Mouse (Mus musculus): ENCODE results near the gene Ncoa4. TPM values are rescaled to one million over a fixed set of nuclear protein-coding genes. Genes with fewer than 3 reads are reported as not detected.
A peak's percentile ranks its signal among the peaks of the same experiment; 100 is the strongest.

The Ncoa4 gene
- polyA plus RNA-seq, 1 experiment from 2014 or later, result 288 TPM

- Histone ChIP-seq H3K9ac (peak overlapping the region; percentile 96), H3K9me3 (replicated peaks) (no peaks in the 10 kb centered on the region), H3K4me1 (replicated peaks) (peaks cover 68% of the 10 kb centered on the region), H3K27me3 (no peaks in the 10 kb centered on the region), H3K4me3 (replicated peaks) (peak overlapping the region; percentile 89), H3K4me2 (peak overlapping the region; percentile 79), H3K36me3 (0 out of 2 replicates have a peak, but pooled peaks cover 6% of the 10 kb centered on the region), H3K27ac (peak overlapping the region; percentile 98)
- DNase-seq (peak; percentile 59), ATAC-seq (ENCODE audit: low read depth) (0 out of 2 replicates have a peak, but pooled peaks have one; percentile 11)
- WGBS (ENCODE audit: insufficient replicate concordance), result 50% methylated on average over 12 of the region's 12 CpGs
Observed at GRCm38 (mm10) chr14:32161090-32161885, 1.6 kb downstream of the Ncoa4 start.

GRCm38 (mm10) chr14:32162231-32162630, 2.6 kb downstream of the Ncoa4 start:
- Histone ChIP-seq H3K4me2 (peak overlapping the region; percentile 79), H3K9ac (peak overlapping the region; percentile 96), H3K27me3 (no peaks in the 10 kb centered on the region), H3K9me3 (replicated peaks) (no peaks in the 10 kb centered on the region), H3K4me1 (replicated peaks) (peaks cover 76% of the 10 kb centered on the region), H3K27ac (peak overlapping the region; percentile 98), H3K36me3 (0 out of 2 replicates have a peak, but pooled peaks cover 6% of the 10 kb centered on the region), H3K4me3 (replicated peaks) (peak overlapping the region; percentile 89; the same call in 1 of the 2 replicates)
- no peak for ATAC-seq (ENCODE audit: low read depth)
- 84% methylated on average over 5 of the region's 5 CpGs for WGBS (ENCODE audit: insufficient replicate concordance)
- no peak for DNase-seq

GRCm38 (mm10) chr14:32163203-32163888, 3.7 kb downstream of the Ncoa4 start:
- H3K4me1 ChIP-seq (replicated peaks), result peaks cover 88% of the 10 kb centered on the region
- H3K9ac ChIP-seq, result peak overlapping the region; percentile 77
- 0 out of 2 replicates have a peak, but pooled peaks cover 6% of the 10 kb centered on the region for H3K36me3 ChIP-seq
- no peak for DNase-seq
- no peaks in the 10 kb centered on the region for H3K9me3 ChIP-seq (replicated peaks)
- H3K4me3 ChIP-seq (replicated peaks), result 0 out of 2 replicates have a peak overlapping the region, but pooled peaks have one; percentile 70
- no peak for ATAC-seq (ENCODE audit: low read depth)
- H3K4me2 ChIP-seq, result peak overlapping the region; percentile 80
- H3K27ac ChIP-seq, result peak overlapping the region; percentile 98
- H3K27me3 ChIP-seq, result no peaks in the 10 kb centered on the region
- 78% methylated on average over 11 of the region's 11 CpGs for WGBS (ENCODE audit: insufficient replicate concordance)

- no peaks in the 10 kb centered on the region for H3K9me3 ChIP-seq (replicated peaks)
- 47% methylated on average over 8 of the region's 8 CpGs for WGBS (ENCODE audit: insufficient replicate concordance)
- DNase-seq (no peak), ATAC-seq (ENCODE audit: low read depth) (no peak)
- peak overlapping the region; percentile 98 for H3K27ac ChIP-seq
- peak overlapping the region; percentile 70; the same call in 1 of the 2 replicates for H3K4me3 ChIP-seq (replicated peaks)
- peak overlapping the region; percentile 77 for H3K9ac ChIP-seq
- peaks cover 87% of the 10 kb centered on the region for H3K4me1 ChIP-seq (replicated peaks)
- peak overlapping the region; percentile 80 for H3K4me2 ChIP-seq
- H3K36me3 ChIP-seq, result 0 out of 2 replicates have a peak, but pooled peaks cover 6% of the 10 kb centered on the region
- H3K27me3 ChIP-seq, result no peaks in the 10 kb centered on the region
Observed at GRCm38 (mm10) chr14:32164173-32165051, 4.7 kb downstream of the Ncoa4 start.

- Histone ChIP-seq H3K4me2 (peak overlapping the region; percentile 80), H3K27ac (peak overlapping the region; percentile 98), H3K9ac (peak overlapping the region; percentile 77), H3K27me3 (no peaks in the 10 kb centered on the region), H3K4me3 (replicated peaks) (peak overlapping the region; percentile 70), H3K9me3 (replicated peaks) (no peaks in the 10 kb centered on the region), H3K36me3 (peaks cover 17% of the 10 kb centered on the region), H3K4me1 (replicated peaks) (peaks cover 95% of the 10 kb centered on the region)
- under 1% methylated on average over 41 of the region's 42 CpGs for WGBS (ENCODE audit: insufficient replicate concordance)
- DNase-seq (peak; percentile 88), ATAC-seq (ENCODE audit: low read depth) (peak; percentile 77)
Observed at GRCm38 (mm10) chr14:32165278-32166061, 5.8 kb downstream of the Ncoa4 start.

GRCm38 (mm10) chr14:32166062-32166441, 6.4 kb downstream of the Ncoa4 start:
- Histone ChIP-seq H3K27ac (peak overlapping the region; percentile 98), H3K4me2 (peak overlapping the region; percentile 80), H3K36me3 (peaks cover 23% of the 10 kb centered on the region), H3K9ac (peak overlapping the region; percentile 77), H3K27me3 (no peaks in the 10 kb centered on the region), H3K4me1 (replicated peaks) (peaks cover 95% of the 10 kb centered on the region), H3K4me3 (replicated peaks) (peak overlapping the region; percentile 70), H3K9me3 (replicated peaks) (no peaks in the 10 kb centered on the region)
- DNase-seq, result no peak
- WGBS (ENCODE audit: insufficient replicate concordance), result 16% methylated on average over 2 of the region's 2 CpGs
- ATAC-seq (ENCODE audit: low read depth), result no peak

- H3K36me3 ChIP-seq, result peaks cover 27% of the 10 kb centered on the region
- WGBS (ENCODE audit: insufficient replicate concordance), result 22% methylated on average over 1 of the region's 1 CpGs
- DNase-seq (no peak), ATAC-seq (ENCODE audit: low read depth) (no peak)
- H3K4me3 ChIP-seq (replicated peaks), result peak overlapping the region; percentile 70
- H3K4me2 ChIP-seq, result peak overlapping the region; percentile 80
- H3K9me3 ChIP-seq (replicated peaks), result no peaks in the 10 kb centered on the region
- H3K27ac ChIP-seq, result peak overlapping the region; percentile 98
- H3K9ac ChIP-seq, result peak overlapping the region; percentile 77
- H3K27me3 ChIP-seq, result no peaks in the 10 kb centered on the region
- H3K4me1 ChIP-seq (replicated peaks), result peaks cover 88% of the 10 kb centered on the region
Observed at GRCm38 (mm10) chr14:32166840-32167239, 7.2 kb downstream of the Ncoa4 start.

GRCm38 (mm10) chr14:32167326-32167725, 7.7 kb downstream of the Ncoa4 start:
- peak overlapping the region; percentile 98 for H3K27ac ChIP-seq
- WGBS (ENCODE audit: insufficient replicate concordance), result 21% methylated on average over 5 of the region's 5 CpGs
- peaks cover 84% of the 10 kb centered on the region for H3K4me1 ChIP-seq (replicated peaks)

GRCm38 (mm10) chr14:32168653-32169231, 9.1 kb downstream of the Ncoa4 start:
- WGBS (ENCODE audit: insufficient replicate concordance), result 8% methylated on average over 3 of the region's 3 CpGs
- H3K27ac ChIP-seq, result peak overlapping the region; percentile 98
- peak overlapping the region; percentile 77 for H3K9ac ChIP-seq
- peak; percentile 85 for ATAC-seq (ENCODE audit: low read depth)
- H3K4me3 ChIP-seq (replicated peaks), result peak overlapping the region; percentile 70
- H3K4me1 ChIP-seq (replicated peaks), result peaks cover 71% of the 10 kb centered on the region
- peak; percentile 80 for DNase-seq
- H3K27me3 ChIP-seq, result no peaks in the 10 kb centered on the region
- peak overlapping the region; percentile 80 for H3K4me2 ChIP-seq
- no peaks in the 10 kb centered on the region for H3K9me3 ChIP-seq (replicated peaks)
- peaks cover 43% of the 10 kb centered on the region for H3K36me3 ChIP-seq

More at GRCm38 (mm10) chr14:32167326-32167725, 7.7 kb downstream of the Ncoa4 start:
- DNase-seq, result peak; percentile 46
- H3K9ac ChIP-seq, result peak overlapping the region; percentile 77
- no peaks in the 10 kb centered on the region for H3K27me3 ChIP-seq
- peak; percentile 46 for ATAC-seq (ENCODE audit: low read depth)
- H3K36me3 ChIP-seq, result peaks cover 29% of the 10 kb centered on the region
- H3K4me3 ChIP-seq (replicated peaks), result peak overlapping the region; percentile 70
- peak overlapping the region; percentile 80 for H3K4me2 ChIP-seq
- H3K9me3 ChIP-seq (replicated peaks), result no peaks in the 10 kb centered on the region

- peak overlapping the region; percentile 70 for H3K4me3 ChIP-seq (replicated peaks)
- no peaks in the 10 kb centered on the region for H3K27me3 ChIP-seq
- peaks cover 55% of the 10 kb centered on the region for H3K36me3 ChIP-seq
- ATAC-seq (ENCODE audit: low read depth) (no peak), DNase-seq (no peak)
- peaks cover 66% of the 10 kb centered on the region for H3K4me1 ChIP-seq (replicated peaks)
- H3K4me2 ChIP-seq, result peak overlapping the region; percentile 80
- WGBS (ENCODE audit: insufficient replicate concordance), result 78% methylated on average over 4 of the region's 4 CpGs
- H3K27ac ChIP-seq, result peak overlapping the region; percentile 98
- no peaks in the 10 kb centered on the region for H3K9me3 ChIP-seq (replicated peaks)
- H3K9ac ChIP-seq, result peak overlapping the region; percentile 77
Observed at GRCm38 (mm10) chr14:32170137-32170536, 10.5 kb downstream of the Ncoa4 start.
